In genomic region chr9:30191119-30191518, GRCm38 (mm10) we compare ENCODE assay signal across 14 mouse cellular contexts.
A peak's percentile ranks its signal among the peaks of the same experiment; 100 is the strongest.
DNase-seq lines count a peak whose midpoint lies in the region; ATAC-seq lines count a peak whose summit lies in the region.
"Had no signal": no experiment of that assay in that cellular context is flagged by ENCODE, and none has a peak within 500 bp of the region (broad histone marks: within the 10 kb centered on the region; RNA-seq: fewer than 3 reads in every experiment).

No protein-coding gene starts in this region.

- H3K9ac ChIP-seq in midbrain, embryonic 11.5 days (ENCODE audit: low read length): no peak overlapping the region
- H3K9ac ChIP-seq: embryonic facial prominence, embryonic 12.5 days had no signal

- H3K27me3 ChIP-seq in forebrain, embryonic 10.5 days (ENCODE audit: poor library complexity, severe bottlenecking): no peaks in the 10 kb centered on the region
- H3K27me3 ChIP-seq in midbrain, embryonic 11.5 days (ENCODE audit: control insufficient read depth, insufficient read depth, low read length): no peaks in the 10 kb centered on the region
- H3K27me3 ChIP-seq: embryonic facial prominence, embryonic 12.5 days had no signal

- H3K36me3 ChIP-seq in forebrain, embryonic 10.5 days (replicated peaks): no peaks in the 10 kb centered on the region
- no peaks in the 10 kb centered on the region for H3K36me3 ChIP-seq in midbrain, embryonic 11.5 days (ENCODE audit: control insufficient read depth, insufficient read depth, low read length)
- H3K36me3 ChIP-seq: embryonic facial prominence, embryonic 12.5 days; heart, embryonic 10.5 days had no signal

- H3K4me2 ChIP-seq in midbrain, embryonic 11.5 days: no peak overlapping the region
- H3K4me2 ChIP-seq: embryonic facial prominence, embryonic 12.5 days; liver, embryonic 11.5 days had no signal

- peak; percentile 46 to 60 for DNase-seq in right cerebral cortex, adult 2 months (ENCODE audit: low spot score in 2 of 2)
- no peak for DNase-seq in right cerebral cortex, postnatal 4 days
- DNase-seq in frontal cortex, postnatal 14 days (ENCODE audit: low spot score in 2 of 2): peak; percentile 15 to 26
- peak; percentile 61 to 75 for DNase-seq in left cerebral cortex, adult 18-20 months (ENCODE audit: low spot score in 2 of 2)
- no peak for DNase-seq in forebrain, embryonic 10.5 days (ENCODE audit: extremely low spot score, low spot score)
- DNase-seq in midbrain, embryonic 11.5 days (ENCODE audit: low spot score, missing footprints): no peak
- DNase-seq in lung, postnatal 4 days: no peak
- DNase-seq: adrenal gland, postnatal 10 days; B cell, adult 2 months had no signal

- no peak overlapping the region for H3K27ac ChIP-seq in forebrain, embryonic 10.5 days
- H3K27ac ChIP-seq in midbrain, embryonic 11.5 days (ENCODE audit: low read depth, low read length): no peak overlapping the region
- H3K27ac ChIP-seq: embryonic facial prominence, embryonic 12.5 days; heart, embryonic 10.5 days; kidney, postnatal 0 days had no signal

- no peak overlapping the region for H3K4me3 ChIP-seq in forebrain, embryonic 10.5 days
- H3K4me3 ChIP-seq in midbrain, embryonic 11.5 days (ENCODE audit: low read depth, low read length): no peak overlapping the region
- H3K4me3 ChIP-seq: embryonic facial prominence, embryonic 12.5 days; heart, embryonic 10.5 days had no signal

- no peak for ATAC-seq in monocyte, adult 5-6 weeks (replicated peaks; ENCODE audit: insufficient number of reproducible peaks, low FRiP score, low TSS enrichment, poor library complexity, severe bottlenecking)
- no peak for ATAC-seq in midbrain, embryonic 11.5 days (ENCODE audit: low FRiP score)

- H3K4me1 ChIP-seq in forebrain, embryonic 10.5 days: no peaks in the 10 kb centered on the region
- H3K4me1 ChIP-seq in midbrain, embryonic 11.5 days (ENCODE audit: control insufficient read depth, insufficient read depth, low read length): no peaks in the 10 kb centered on the region
- H3K4me1 ChIP-seq: embryonic facial prominence, embryonic 12.5 days; heart, embryonic 10.5 days had no signal

- no peaks in the 10 kb centered on the region for H3K9me3 ChIP-seq in forebrain, embryonic 10.5 days
- no peaks in the 10 kb centered on the region for H3K9me3 ChIP-seq in midbrain, embryonic 11.5 days (ENCODE audit: control insufficient read depth, low read length)
- H3K9me3 ChIP-seq: heart, embryonic 10.5 days had no signal

Comparison
In these comparisons a context has a peak if more than half of its experiments do, and no peak if none do; other contexts are left out.
1. DNase-seq: peak in right cerebral cortex, adult 2 months (2 of 2), frontal cortex, postnatal 14 days (2 of 2) and left cerebral cortex, adult 18-20 months (2 of 2); none in right cerebral cortex, postnatal 4 days (single experiment), forebrain, embryonic 10.5 days (single experiment), midbrain, embryonic 11.5 days (single experiment) and lung, postnatal 4 days (0 of 2).